Mouse (Mus musculus): ENCODE data around the gene Col23a1. TPM values are rescaled to one million over a fixed set of nuclear protein-coding genes. Genes with fewer than 3 reads are reported as not detected.
A peak's percentile ranks its signal among the peaks of the same experiment; 100 is the strongest.

The Col23a1 gene
- polyA plus RNA-seq, 1 experiment, result 5.3 TPM

DNA sequence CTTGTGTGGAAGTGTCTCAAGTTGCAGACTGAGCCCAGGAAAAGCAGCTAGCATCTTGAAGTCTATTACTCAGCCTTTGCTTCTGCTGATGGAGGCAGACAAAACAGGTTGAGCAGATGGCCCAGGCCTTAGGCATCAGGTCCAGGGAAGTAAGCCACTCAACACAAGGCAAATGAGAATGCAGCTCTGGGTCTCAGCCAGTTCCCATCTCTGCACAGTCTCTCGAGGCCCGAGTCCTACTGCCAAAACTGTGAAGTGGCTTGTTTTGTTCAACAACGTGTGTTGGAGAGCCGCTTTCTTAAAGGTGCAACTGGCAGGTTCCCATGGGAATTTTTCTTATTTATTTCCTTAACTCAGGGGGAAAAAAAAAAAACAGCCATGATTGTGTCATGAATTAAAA is 101.8 kb downstream of the Col23a1 start:
- DNase-seq, result peak; percentile 86 to 95
- TF ChIP-seq POLR2A (IDR thresholded peaks at IDR 0.05; ENCODE audit: borderline replicate concordance, insufficient read depth, low read length), result no peak
- TF ChIP-seq CTCF (IDR thresholded peaks at IDR 0.05; ENCODE audit: borderline replicate concordance, insufficient read depth, low read depth, low read length), result no peak
- WGBS, result 5% methylated on average over 4 of the region's 4 CpGs
- peaks cover 12% of the 10 kb centered on the region for H3K4me1 ChIP-seq (ENCODE audit: control insufficient read depth, insufficient read depth, low read length)
- H3K4me3 ChIP-seq (replicated peaks; ENCODE audit: insufficient read depth, low read depth, low read length), result no peak overlapping the region
- H3K27me3 ChIP-seq (ENCODE audit: control insufficient read depth, insufficient read depth, low read length), result no peaks in the 10 kb centered on the region
- peak overlapping the region; percentile 73 for H3K27ac ChIP-seq (ENCODE audit: insufficient read depth, low read length)

DNA sequence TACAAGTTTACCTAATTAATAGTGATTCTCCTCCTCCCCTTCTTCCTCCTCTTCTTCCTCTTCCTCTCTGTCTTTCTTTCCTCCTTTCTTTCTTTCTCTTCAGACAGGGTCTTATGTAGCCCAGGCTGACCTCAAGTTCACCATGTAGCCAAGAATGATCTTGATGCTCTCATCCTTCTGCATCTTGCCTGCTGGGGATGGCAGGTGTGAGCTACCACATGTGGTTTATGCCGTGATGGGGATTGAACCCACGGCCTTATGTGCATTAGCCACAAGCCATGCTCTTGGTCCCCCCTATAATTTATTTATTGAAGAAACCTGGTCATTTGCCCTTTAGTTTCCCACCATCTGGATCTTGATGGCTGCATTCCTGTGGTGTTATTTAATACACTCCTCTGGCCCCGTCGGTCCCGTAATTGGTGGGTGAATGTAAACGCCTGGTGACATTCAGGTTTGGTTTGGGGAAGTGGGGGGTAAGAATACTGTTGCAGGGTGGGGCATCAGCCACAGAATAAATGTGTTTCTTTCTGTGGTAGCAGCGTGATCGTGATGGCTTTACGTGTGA is 104.7 kb downstream of the Col23a1 start:
- no peak for DNase-seq
- Histone ChIP-seq H3K27ac (ENCODE audit: insufficient read depth, low read length) (no peak overlapping the region), H3K27me3 (ENCODE audit: control insufficient read depth, insufficient read depth, low read length) (no peaks in the 10 kb centered on the region), H3K4me3 (replicated peaks; ENCODE audit: insufficient read depth, low read depth, low read length) (no peak overlapping the region), H3K4me1 (ENCODE audit: control insufficient read depth, insufficient read depth, low read length) (peaks cover 12% of the 10 kb centered on the region)
- WGBS, result 92% methylated on average over 9 of the region's 9 CpGs
- TF ChIP-seq CTCF (IDR thresholded peaks at IDR 0.05; ENCODE audit: borderline replicate concordance, insufficient read depth, low read depth, low read length), result no peak
- TF ChIP-seq POLR2A (IDR thresholded peaks at IDR 0.05; ENCODE audit: borderline replicate concordance, insufficient read depth, low read length), result no peak

DNA sequence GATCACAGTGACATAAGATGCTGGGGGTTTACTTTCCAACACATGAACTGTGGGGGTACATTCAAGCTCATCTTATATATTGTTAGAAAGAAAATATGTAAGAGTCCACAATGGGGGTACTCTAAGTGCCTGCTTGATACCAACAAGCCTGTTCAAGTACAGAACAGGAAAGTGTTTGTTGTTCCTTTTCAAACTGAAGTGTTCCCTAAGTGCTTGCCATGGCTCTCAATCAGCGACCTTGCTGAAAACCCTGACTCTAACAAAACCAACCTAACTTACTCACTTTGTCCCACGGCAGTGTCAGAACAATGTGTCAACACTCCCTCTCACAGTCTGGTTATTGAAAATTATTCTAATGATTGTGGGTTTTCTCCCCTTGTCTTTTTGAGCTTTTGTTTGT is 106.7 kb downstream of the Col23a1 start:
- peaks cover 4% of the 10 kb centered on the region for H3K4me1 ChIP-seq (ENCODE audit: control insufficient read depth, insufficient read depth, low read length)
- TF ChIP-seq CTCF (IDR thresholded peaks at IDR 0.05; ENCODE audit: borderline replicate concordance, insufficient read depth, low read depth, low read length) (no peak), POLR2A (IDR thresholded peaks at IDR 0.05; ENCODE audit: borderline replicate concordance, insufficient read depth, low read length) (no peak)
- H3K4me3 ChIP-seq (replicated peaks; ENCODE audit: insufficient read depth, low read depth, low read length), result no peak overlapping the region
- DNase-seq, result no peak
- no peak overlapping the region for H3K27ac ChIP-seq (ENCODE audit: insufficient read depth, low read length)
- 90% methylated on average over 2 of the region's 2 CpGs for WGBS
- H3K27me3 ChIP-seq (ENCODE audit: control insufficient read depth, insufficient read depth, low read length), result no peaks in the 10 kb centered on the region

DNA sequence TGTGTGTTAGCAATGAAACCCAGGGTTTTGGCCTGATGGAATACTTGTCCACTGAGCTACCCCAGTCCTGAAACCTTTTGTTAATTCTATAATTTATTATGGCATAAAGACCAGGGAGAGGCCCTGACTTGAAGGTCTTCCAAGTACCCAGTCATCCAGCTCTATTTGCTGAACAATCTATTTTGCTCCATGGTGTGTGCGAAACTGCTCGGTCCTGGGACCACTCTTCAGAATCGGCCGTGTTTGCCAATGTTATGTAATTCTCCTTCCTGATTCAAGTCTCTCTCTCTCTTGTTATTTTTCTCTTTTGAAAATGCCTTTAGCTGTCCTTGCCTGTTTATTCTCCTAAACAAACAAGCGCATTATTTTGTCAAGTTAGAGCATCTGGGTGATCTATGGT is 108.4 kb downstream of the Col23a1 start:
- no peak for DNase-seq
- Histone ChIP-seq H3K4me3 (replicated peaks; ENCODE audit: insufficient read depth, low read depth, low read length) (no peak overlapping the region), H3K27me3 (ENCODE audit: control insufficient read depth, insufficient read depth, low read length) (no peaks in the 10 kb centered on the region), H3K4me1 (ENCODE audit: control insufficient read depth, insufficient read depth, low read length) (no peaks in the 10 kb centered on the region), H3K27ac (ENCODE audit: insufficient read depth, low read length) (no peak overlapping the region)
- TF ChIP-seq CTCF (IDR thresholded peaks at IDR 0.05; ENCODE audit: borderline replicate concordance, insufficient read depth, low read depth, low read length) (no peak), POLR2A (IDR thresholded peaks at IDR 0.05; ENCODE audit: borderline replicate concordance, insufficient read depth, low read length) (no peak)
- 67% methylated on average over 5 of the region's 5 CpGs for WGBS

DNA sequence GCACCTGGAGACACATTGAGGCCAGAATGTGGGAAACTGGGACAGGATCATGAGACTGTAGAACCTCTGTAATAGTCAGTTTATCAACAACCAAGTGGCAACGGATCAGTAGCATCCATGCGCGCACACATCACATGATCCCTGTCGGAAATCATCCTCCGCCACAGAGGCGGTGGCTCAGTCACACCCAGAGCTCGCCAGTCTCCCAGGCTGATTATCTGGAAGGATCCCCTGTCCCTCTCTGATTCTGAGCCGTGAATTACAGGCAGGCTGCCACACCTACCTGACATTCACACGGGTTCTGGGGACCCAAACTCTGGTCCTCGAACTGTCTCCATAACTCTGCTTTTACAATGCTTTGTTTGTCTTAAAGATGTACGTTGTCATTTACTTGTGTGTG is 110.6 kb downstream of the Col23a1 start:
- H3K4me1 ChIP-seq (ENCODE audit: control insufficient read depth, insufficient read depth, low read length), result no peaks in the 10 kb centered on the region
- H3K27ac ChIP-seq (ENCODE audit: insufficient read depth, low read length), result no peak overlapping the region
- no peak for TF ChIP-seq CTCF (IDR thresholded peaks at IDR 0.05; ENCODE audit: borderline replicate concordance, insufficient read depth, low read depth, low read length)
- TF ChIP-seq POLR2A (IDR thresholded peaks at IDR 0.05; ENCODE audit: borderline replicate concordance, insufficient read depth, low read length), result no peak
- H3K4me3 ChIP-seq (replicated peaks; ENCODE audit: insufficient read depth, low read depth, low read length), result no peak overlapping the region
- DNase-seq, result no peak
- no peaks in the 10 kb centered on the region for H3K27me3 ChIP-seq (ENCODE audit: control insufficient read depth, insufficient read depth, low read length)
- WGBS, result 88% methylated on average over 11 of the region's 11 CpGs

DNA sequence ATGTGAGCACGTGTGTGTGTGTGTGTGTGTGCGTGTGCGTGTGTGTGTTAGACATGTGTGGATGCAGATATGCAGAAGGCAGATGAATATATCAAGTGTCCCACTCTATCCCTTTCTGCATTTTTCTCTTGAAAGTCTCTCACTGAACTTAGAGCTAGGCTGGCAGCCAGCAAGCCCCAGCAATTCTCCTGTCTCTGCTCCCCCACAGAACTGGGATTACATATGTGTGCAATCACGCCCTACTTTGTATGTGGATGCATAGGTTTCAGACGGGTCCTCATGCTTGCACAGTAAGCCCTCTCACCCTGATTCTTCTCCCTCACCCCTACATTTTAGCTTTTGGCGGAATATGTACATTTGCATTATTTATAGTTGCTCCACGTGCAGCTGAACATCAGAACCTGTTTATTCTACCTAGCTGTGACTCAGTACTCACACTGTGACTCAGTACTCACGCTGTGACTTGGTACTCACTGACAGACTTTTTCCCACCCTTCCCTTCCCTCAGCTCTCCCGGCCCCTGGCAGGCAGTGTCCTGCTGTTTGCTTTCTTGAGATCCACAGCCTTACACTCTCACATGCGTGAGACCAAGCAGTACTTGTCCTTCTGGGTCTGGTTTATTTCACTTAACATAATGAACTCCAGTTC is 111.9 kb downstream of the Col23a1 start:
- no peak for TF ChIP-seq POLR2A (IDR thresholded peaks at IDR 0.05; ENCODE audit: borderline replicate concordance, insufficient read depth, low read length)
- TF ChIP-seq CTCF (IDR thresholded peaks at IDR 0.05; ENCODE audit: borderline replicate concordance, insufficient read depth, low read depth, low read length), result no peak
- Histone ChIP-seq H3K27me3 (ENCODE audit: control insufficient read depth, insufficient read depth, low read length) (no peaks in the 10 kb centered on the region), H3K27ac (ENCODE audit: insufficient read depth, low read length) (no peak overlapping the region), H3K4me3 (replicated peaks; ENCODE audit: insufficient read depth, low read depth, low read length) (no peak overlapping the region), H3K4me1 (ENCODE audit: control insufficient read depth, insufficient read depth, low read length) (no peaks in the 10 kb centered on the region)
- DNase-seq, result no peak
- WGBS, result 73% methylated on average over 10 of the region's 10 CpGs

DNA sequence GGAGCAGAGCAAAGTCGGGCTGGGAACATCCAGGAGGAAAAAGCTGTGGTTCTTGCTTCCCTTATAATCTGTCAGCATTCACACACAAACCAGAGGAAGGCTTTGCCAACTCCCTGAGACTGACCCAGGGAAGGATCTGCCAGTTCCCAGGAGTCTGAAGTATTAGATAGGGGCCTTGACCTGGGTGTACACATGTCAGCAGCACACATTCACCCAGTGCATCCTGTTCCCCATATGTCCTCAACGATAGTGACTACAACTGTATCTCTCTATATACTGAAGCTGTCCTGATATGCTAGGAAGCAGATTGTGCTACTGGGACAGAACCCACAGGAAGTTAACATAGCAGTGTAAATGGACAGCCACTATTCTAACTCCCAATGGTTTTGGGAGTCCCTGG is 114.2 kb downstream of the Col23a1 start:
- H3K4me1 ChIP-seq (ENCODE audit: control insufficient read depth, insufficient read depth, low read length), result no peaks in the 10 kb centered on the region
- no peak overlapping the region for H3K27ac ChIP-seq (ENCODE audit: insufficient read depth, low read length)
- TF ChIP-seq CTCF (IDR thresholded peaks at IDR 0.05; ENCODE audit: borderline replicate concordance, insufficient read depth, low read depth, low read length), result no peak
- TF ChIP-seq POLR2A (IDR thresholded peaks at IDR 0.05; ENCODE audit: borderline replicate concordance, insufficient read depth, low read length), result no peak
- WGBS, result 74% methylated on average over 2 of the region's 2 CpGs
- H3K27me3 ChIP-seq (ENCODE audit: control insufficient read depth, insufficient read depth, low read length), result no peaks in the 10 kb centered on the region
- no peak overlapping the region for H3K4me3 ChIP-seq (replicated peaks; ENCODE audit: insufficient read depth, low read depth, low read length)
- DNase-seq, result no peak

DNA sequence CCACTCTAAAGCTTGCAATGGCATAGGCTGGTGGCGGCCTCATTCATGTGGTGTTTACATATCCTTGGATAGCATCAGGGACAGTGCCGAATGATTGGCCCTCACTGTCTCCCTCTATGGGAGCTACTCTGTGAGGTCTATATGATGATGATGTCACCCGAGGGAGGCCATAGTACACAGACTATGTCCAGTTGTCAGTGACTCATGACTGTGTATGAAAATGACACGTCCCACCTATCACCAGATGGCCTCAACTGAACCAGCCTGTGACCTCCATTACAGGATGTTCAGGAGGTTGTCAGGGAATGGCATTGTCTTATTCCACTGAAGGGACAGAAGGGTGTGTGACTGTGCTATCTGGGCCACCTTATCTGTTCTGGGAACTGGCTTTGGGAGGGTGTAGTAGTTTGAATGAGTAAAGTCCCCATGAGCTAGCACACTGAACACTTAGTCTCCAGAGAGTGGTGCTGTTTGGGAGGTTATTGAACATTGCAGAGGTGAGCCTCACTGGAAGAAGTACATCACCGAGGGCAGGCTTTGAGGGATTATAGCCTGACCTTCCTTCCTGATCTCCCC is 115.2 kb downstream of the Col23a1 start:
- no peak for TF ChIP-seq CTCF (IDR thresholded peaks at IDR 0.05; ENCODE audit: borderline replicate concordance, insufficient read depth, low read depth, low read length)
- no peak for TF ChIP-seq POLR2A (IDR thresholded peaks at IDR 0.05; ENCODE audit: borderline replicate concordance, insufficient read depth, low read length)
- H3K4me1 ChIP-seq (ENCODE audit: control insufficient read depth, insufficient read depth, low read length), result no peaks in the 10 kb centered on the region
- no peak overlapping the region for H3K4me3 ChIP-seq (replicated peaks; ENCODE audit: insufficient read depth, low read depth, low read length)
- DNase-seq, result no peak
- WGBS, result 88% methylated on average over 5 of the region's 5 CpGs
- H3K27ac ChIP-seq (ENCODE audit: insufficient read depth, low read length), result no peak overlapping the region
- no peaks in the 10 kb centered on the region for H3K27me3 ChIP-seq (ENCODE audit: control insufficient read depth, insufficient read depth, low read length)
